Mouse (Mus musculus): Measurements from ENCODE around the gene Mmp11. TPM values are rescaled to one million over a fixed set of nuclear protein-coding genes. Genes with fewer than 3 reads are reported as not detected.
A peak's percentile ranks its signal among the peaks of the same experiment; 100 is the strongest.

Mmp11 gene
- polyA plus RNA-seq, 1 experiment, result 7.5 TPM

DNA sequence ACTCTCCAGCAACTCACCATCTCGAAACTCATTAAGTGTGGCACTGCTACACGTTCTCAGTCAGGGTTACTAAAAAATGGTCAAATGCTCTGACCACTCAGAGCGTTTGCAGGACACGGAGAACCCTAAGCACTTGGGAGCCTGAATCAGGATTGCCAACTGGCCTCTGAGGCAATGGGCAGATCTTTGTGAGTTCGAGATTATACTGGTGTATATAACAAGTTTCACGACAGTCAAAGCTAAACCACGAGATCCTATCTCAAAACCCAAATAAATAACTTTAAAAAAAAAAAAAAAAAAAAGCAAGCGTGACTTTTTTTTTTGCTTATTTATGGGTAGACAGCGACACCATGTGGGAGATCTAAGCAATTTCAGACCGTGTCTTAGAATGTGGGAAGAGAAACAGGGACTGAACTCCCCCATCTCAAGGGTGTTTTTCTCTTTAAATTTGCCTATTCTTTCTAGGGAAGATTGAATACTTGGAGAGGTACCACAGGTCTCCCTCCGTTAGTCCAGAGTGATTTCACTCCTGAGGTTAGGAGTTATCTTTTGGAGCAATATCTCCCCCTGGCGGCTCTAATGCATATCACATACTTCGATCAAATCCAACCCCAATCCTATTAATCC is 15.2 kb upstream of the Mmp11 start:
- peaks cover 2% of the 10 kb centered on the region for H3K4me1 ChIP-seq (ENCODE audit: control insufficient read depth, insufficient read depth, insufficient read length, low read length)
- TF ChIP-seq POLR2A (IDR thresholded peaks at IDR 0.05; ENCODE audit: low read depth, low read length) (no peak), CTCF (IDR thresholded peaks at IDR 0.05; ENCODE audit: extremely low read depth, insufficient read length, insufficient replicate concordance, low read depth, low read length) (peak; percentile 22; the same call in 1 of the 2 replicates)
- H3K27me3 ChIP-seq (ENCODE audit: control insufficient read depth, insufficient read depth, low read length), result 0 out of 2 replicates have a peak, but pooled peaks cover 4% of the 10 kb centered on the region
- H3K27ac ChIP-seq (ENCODE audit: insufficient read depth, low read depth, low read length), result no peak overlapping the region
- no peaks in the 10 kb centered on the region for H3K36me3 ChIP-seq (ENCODE audit: control insufficient read depth, insufficient read depth, low read length)
- H3K4me3 ChIP-seq (ENCODE audit: low read depth, low read length), result peak overlapping the region; percentile 34
- 1% methylated on average over 13 of the region's 13 CpGs for WGBS

- H3K27ac ChIP-seq (ENCODE audit: insufficient read depth, low read depth, low read length), result no peak overlapping the region
- no peaks in the 10 kb centered on the region for H3K36me3 ChIP-seq (ENCODE audit: control insufficient read depth, insufficient read depth, low read length)
- TF ChIP-seq CTCF (IDR thresholded peaks at IDR 0.05; ENCODE audit: extremely low read depth, insufficient read length, insufficient replicate concordance, low read depth, low read length), result no peak
- TF ChIP-seq POLR2A (IDR thresholded peaks at IDR 0.05; ENCODE audit: low read depth, low read length), result no peak
- 12% methylated on average over 23 of the region's 23 CpGs for WGBS
- 0 out of 2 replicates have a peak, but pooled peaks cover 4% of the 10 kb centered on the region for H3K27me3 ChIP-seq (ENCODE audit: control insufficient read depth, insufficient read depth, low read length)
- H3K4me1 ChIP-seq (ENCODE audit: control insufficient read depth, insufficient read depth, insufficient read length, low read length), result peaks cover 2% of the 10 kb centered on the region
- H3K4me3 ChIP-seq (ENCODE audit: low read depth, low read length), result peak overlapping the region; percentile 39
Observed at GRCm38 (mm10) chr10:75950791-75951210, 14.5 kb upstream of the Mmp11 start.

DNA sequence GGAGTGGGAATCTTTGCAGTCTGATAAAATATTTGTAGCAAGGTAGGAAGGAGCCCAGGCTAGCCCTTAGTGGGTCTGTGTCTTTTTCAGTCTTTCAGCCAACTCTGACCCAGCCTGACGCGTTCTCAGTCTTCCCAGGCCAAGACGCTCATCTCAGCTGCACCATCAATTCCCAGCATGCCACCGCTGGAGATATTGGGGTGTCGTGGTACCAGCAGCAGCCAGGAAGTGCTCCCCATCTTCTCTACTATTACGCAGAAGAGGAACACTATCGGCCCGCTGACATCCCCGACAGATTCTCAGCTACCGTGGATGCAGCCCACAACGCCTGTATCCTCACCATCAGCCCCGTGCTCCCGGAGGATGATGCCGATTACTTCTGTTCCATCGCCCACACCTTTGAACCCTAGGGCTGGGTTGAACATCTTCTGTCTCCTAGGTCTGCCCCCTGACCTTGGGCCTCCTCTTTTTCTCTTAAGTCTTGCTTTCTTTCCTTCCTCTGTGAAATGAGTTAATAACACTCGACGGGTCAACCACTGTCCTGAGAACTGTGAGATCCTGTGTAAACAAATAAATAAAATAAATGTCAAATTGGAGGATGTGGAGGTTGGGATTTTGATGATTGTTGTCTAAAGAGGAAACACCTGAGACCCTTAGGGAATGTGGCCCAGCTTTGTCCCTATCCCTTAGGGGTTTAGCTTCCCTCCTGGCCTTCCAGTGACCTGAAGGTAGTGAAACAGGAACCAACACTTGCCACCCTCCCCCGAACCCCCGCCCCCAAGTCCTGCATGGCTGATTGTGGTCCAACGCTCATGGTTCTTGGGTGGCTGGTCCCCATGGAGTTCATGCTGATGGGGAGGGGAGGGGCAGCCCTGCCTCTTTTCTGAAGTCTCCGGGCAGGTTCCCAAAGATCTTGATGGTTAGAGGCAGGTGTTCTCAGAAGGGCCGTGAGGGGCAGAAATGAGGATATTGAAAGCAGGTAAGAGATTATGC is 13.1 kb upstream of the Mmp11 start:
- WGBS, result 73% methylated on average over 22 of the region's 22 CpGs
- no peak for TF ChIP-seq POLR2A (IDR thresholded peaks at IDR 0.05; ENCODE audit: low read depth, low read length)
- H3K4me1 ChIP-seq (ENCODE audit: control insufficient read depth, insufficient read depth, insufficient read length, low read length), result peaks cover 2% of the 10 kb centered on the region
- no peak overlapping the region for H3K4me3 ChIP-seq (ENCODE audit: low read depth, low read length)
- 0 out of 2 replicates have a peak, but pooled peaks cover 2% of the 10 kb centered on the region for H3K27me3 ChIP-seq (ENCODE audit: control insufficient read depth, insufficient read depth, low read length)
- no peaks in the 10 kb centered on the region for H3K36me3 ChIP-seq (ENCODE audit: control insufficient read depth, insufficient read depth, low read length)
- no peak overlapping the region for H3K27ac ChIP-seq (ENCODE audit: insufficient read depth, low read depth, low read length)

DNA sequence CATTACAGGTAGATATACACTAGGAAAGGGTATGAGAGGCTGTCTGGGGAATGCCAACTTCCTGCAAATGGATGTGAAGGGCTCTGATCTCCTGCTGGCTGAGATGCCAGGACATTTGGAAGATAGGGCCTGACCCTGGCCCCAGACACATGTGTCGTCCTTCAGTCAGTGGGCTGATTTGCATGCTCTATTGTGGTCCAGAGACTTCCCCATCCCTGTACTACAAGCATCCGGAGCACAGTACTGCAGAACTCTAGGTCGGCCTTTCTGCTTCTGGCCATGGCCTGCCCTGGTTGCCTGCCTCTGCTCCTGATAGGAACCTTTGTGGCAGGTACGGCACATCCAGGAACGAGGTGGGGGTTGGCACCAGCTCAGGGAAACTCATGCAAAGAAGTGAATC is 11.8 kb upstream of the Mmp11 start:
- Histone ChIP-seq H3K4me1 (ENCODE audit: control insufficient read depth, insufficient read depth, insufficient read length, low read length) (peaks cover 2% of the 10 kb centered on the region), H3K27me3 (ENCODE audit: control insufficient read depth, insufficient read depth, low read length) (no peaks in the 10 kb centered on the region), H3K36me3 (ENCODE audit: control insufficient read depth, insufficient read depth, low read length) (no peaks in the 10 kb centered on the region), H3K27ac (ENCODE audit: insufficient read depth, low read depth, low read length) (no peak overlapping the region), H3K4me3 (ENCODE audit: low read depth, low read length) (peak overlapping the region; percentile 19; the same call in 1 of the 2 replicates)
- TF ChIP-seq POLR2A (IDR thresholded peaks at IDR 0.05; ENCODE audit: low read depth, low read length), result no peak
- no peak for TF ChIP-seq CTCF (IDR thresholded peaks at IDR 0.05; ENCODE audit: extremely low read depth, insufficient read length, insufficient replicate concordance, low read depth, low read length)
- 81% methylated on average over 5 of the region's 5 CpGs for WGBS

DNA sequence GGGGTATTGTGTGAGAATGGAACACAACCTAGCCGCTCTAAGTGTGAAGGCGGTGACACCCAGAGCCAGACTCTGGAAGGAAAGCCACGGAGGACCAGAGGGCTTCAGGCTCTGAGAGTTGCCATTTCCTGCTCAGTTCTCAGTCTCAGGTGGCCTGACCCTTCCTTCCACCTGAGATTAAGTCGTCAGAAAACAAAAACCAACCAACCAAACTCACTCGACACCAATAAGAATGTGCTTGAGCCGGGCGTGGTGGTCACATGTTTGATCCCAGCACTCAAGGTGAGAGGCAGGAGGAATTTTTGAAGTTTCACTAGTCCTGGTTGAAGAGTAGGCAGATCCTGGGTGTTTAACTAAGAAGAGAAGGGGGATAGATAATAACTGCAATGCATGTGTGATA is 9.6 kb upstream of the Mmp11 start:
- Histone ChIP-seq H3K27me3 (ENCODE audit: control insufficient read depth, insufficient read depth, low read length) (no peaks in the 10 kb centered on the region), H3K4me3 (ENCODE audit: low read depth, low read length) (no peak overlapping the region), H3K36me3 (ENCODE audit: control insufficient read depth, insufficient read depth, low read length) (no peaks in the 10 kb centered on the region), H3K4me1 (ENCODE audit: control insufficient read depth, insufficient read depth, insufficient read length, low read length) (no peaks in the 10 kb centered on the region; the same call in 1 of the 2 replicates), H3K27ac (ENCODE audit: insufficient read depth, low read depth, low read length) (no peak overlapping the region)
- TF ChIP-seq CTCF (IDR thresholded peaks at IDR 0.05; ENCODE audit: extremely low read depth, insufficient read length, insufficient replicate concordance, low read depth, low read length) (no peak), POLR2A (IDR thresholded peaks at IDR 0.05; ENCODE audit: low read depth, low read length) (no peak)
- 65% methylated on average over 7 of the region's 7 CpGs for WGBS

GRCm38 (mm10) chr10:75945213-75945612 is 8.9 kb upstream of the Mmp11 start:
- H3K36me3 ChIP-seq (ENCODE audit: control insufficient read depth, insufficient read depth, low read length), result no peaks in the 10 kb centered on the region
- no peak overlapping the region for H3K27ac ChIP-seq (ENCODE audit: insufficient read depth, low read depth, low read length)
- no peaks in the 10 kb centered on the region for H3K4me1 ChIP-seq (ENCODE audit: control insufficient read depth, insufficient read depth, insufficient read length, low read length)
- no peaks in the 10 kb centered on the region for H3K27me3 ChIP-seq (ENCODE audit: control insufficient read depth, insufficient read depth, low read length)
- TF ChIP-seq POLR2A (IDR thresholded peaks at IDR 0.05; ENCODE audit: low read depth, low read length), result no peak
- no peak for TF ChIP-seq CTCF (IDR thresholded peaks at IDR 0.05; ENCODE audit: extremely low read depth, insufficient read length, insufficient replicate concordance, low read depth, low read length)
- WGBS, result 91% methylated on average over 7 of the region's 7 CpGs
- no peak overlapping the region for H3K4me3 ChIP-seq (ENCODE audit: low read depth, low read length)

Measured in small intestine, adult 2 months (tissue).